Mouse (Mus musculus): ENCODE measurements around the gene Olfr1134.
"Not testable (repeated sequence)": the region's sequence is repeated elsewhere in the genome, so short reads cannot be mapped to it uniquely, and the experiment has no call there.

Olfr1134 gene

DNA sequence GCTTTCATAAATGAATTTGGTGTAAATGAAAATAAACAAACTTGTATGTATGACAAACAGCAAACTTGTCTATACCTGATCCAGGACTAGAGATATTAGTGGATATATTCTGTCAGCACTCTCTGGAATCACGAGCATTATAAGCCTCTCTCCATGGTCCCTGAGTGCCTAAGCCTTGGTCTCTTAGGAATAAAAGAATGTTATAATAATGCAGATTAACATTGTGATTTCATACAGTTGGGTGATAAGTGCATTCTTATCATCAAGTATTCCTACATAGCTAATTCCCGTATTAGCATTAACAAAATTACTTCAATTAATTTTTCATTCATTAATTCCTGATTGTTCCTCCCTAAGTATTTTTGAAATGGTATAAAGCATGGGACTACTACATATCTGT, at the start of gene Olfr1134:
Gene Olfr1134 (minus strand): TSS at position 101 of the 400 bp plus-strand sequence.
- DNase-seq (ENCODE audit: low spot score in 2 of 2), result no peak

DNA sequence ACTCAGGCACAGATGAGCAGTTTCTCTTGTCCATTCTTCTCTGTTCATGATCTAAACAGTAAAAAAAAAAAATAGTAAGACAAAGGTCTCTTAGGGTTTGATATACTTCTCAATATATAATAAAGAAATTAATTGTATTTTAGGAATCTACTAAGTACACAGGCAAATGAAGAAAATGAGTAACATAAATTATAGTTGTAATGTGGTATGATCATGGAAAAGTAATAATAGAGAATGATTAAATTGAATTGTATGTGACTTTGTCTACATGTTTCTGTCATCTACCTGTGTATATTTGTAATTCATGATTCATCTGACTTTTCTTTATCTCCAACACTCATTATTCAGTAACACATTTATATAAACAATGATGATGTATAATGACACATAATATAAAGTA, 35.6 kb upstream of the Olfr1134 start, which contains the start of gene Olfr1136:
Gene Olfr1136 (minus strand): TSS at position 101 of the 400 bp plus-strand sequence.
- no peak for DNase-seq (ENCODE audit: low spot score in 2 of 2)

DNA sequence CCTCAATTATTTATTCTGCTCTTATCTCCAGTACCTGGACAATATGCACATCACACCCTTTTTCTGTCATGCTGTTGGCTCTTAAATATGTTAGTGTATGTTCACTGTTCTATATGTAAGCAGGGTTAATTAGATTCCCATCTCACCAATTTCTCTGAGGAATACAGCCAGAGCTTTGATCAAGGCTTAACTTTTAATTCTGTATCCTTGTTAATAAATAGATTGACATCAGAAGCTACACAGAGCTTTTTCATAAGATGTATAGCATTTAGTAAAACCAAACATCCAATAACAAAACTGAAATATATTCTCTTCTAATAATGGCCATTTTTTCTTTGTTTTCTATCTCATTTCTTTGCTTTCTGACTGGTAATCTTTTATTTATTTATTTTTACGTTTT, 15.3 kb upstream of the Olfr1134 start, which contains the start of gene Olfr1135:
Gene Olfr1135 (minus strand): TSS at position 101 of the 400 bp plus-strand sequence.
- DNase-seq (ENCODE audit: low spot score in 2 of 2), result no peak

DNA sequence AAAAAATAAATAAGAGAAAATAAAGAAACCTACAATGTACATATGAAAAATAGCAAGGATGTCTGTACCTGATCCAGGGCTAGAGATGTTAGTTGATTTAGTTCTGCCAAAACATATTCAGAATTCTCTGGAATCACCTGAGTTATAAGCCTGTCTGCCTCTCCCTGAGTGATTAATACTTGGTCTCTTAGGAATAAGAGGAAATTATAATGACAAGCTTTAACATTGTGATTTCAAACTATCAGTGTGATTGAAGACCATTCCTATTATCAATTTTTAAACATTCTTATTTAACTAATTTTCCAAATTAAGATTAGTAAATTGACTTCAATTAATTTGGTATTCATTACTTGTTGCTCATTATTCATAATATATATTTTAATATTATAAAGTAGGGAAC, 11.0 kb downstream of the Olfr1134 start, which contains the start of gene Olfr1133:
Gene Olfr1133 (minus strand): TSS at position 101 of the 400 bp plus-strand sequence.
- DNase-seq (ENCODE audit: low spot score in 2 of 2), result no peak

DNA sequence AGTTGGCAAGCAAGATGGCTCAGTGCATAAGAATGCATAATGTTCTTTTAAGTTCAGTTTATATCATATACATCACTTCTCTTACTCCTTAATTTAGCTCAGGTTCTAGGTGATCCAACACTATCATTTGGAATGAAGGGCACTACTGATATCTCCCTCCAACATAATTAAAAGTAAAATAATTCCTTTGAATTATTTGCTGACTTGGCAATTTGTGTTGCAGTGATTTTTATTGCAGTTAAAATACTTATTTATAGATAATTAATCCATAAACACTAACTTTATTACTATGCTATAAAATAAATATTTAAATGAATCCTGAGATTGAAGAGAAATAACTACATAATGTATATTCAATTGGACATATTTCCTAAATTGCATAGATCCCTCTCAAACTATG, 15.8 kb downstream of the Olfr1134 start:
- DNase-seq (ENCODE audit: low spot score in 2 of 2), result no peak

DNA sequence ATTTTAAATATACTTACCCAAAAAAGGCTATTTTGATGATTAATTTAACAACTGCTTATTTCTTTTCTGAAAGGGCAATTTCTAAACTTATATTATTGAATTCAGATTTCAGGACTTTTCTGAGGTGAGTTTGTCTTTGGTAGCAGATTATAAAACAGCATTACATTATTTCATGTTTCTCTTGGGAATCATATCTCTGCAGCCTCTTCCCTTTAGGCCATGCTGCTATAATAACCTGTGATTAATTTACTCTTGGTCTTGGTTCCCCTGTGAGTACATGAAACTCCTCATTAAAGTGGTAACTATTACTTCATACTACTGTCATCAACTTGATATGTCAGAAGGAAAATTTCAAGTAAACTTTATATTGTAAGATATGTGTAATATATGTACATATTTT, 20.8 kb downstream of the Olfr1134 start, which contains the start of gene Olfr1132:
Gene Olfr1132 (minus strand): TSS at position 101 of the 400 bp plus-strand sequence.
- DNase-seq (ENCODE audit: low spot score in 2 of 2), result no peak

DNA sequence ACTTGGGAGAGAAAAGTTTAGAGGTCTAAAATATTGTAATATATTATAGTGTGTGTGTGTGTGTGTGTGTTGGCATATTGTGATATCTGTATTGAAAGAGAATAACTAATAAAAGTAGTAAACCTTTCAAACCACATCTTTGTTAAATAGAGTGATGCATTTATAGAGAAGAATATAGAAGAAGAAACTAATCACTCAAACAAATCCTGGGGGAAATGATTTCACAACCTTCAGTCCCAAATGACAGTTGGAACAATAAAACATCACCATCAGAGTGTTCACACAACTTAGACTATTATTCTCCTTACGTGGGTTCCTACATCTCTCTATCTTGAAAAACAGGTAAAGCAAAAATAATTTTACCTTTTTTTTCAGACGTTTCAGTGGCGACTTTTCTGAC, 31.5 kb downstream of the Olfr1134 start, which contains the start of gene Olfr1131:
Gene Olfr1131 (plus strand): TSS at position 301 of the 400 bp plus-strand sequence.
- no peak for DNase-seq (ENCODE audit: low spot score in 2 of 2)

DNA sequence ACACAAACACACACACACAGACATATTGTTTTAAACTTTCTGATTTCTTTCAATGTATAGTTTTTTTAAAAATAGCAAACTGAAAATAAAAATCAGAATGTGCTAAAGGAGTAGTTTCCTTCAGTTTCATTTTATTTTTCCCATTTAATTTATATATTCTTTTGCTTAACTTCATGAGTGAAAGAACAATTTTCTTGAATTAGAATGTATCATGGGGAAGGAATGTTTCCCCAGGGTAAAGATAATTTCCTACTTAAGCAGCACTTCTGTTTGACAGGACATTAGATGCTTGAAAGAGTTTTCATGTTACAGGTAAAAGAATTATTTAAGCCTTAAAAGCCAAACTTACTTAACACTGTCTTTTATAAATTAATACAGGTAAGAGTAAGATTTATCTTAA, 52.3 kb downstream of the Olfr1134 start, which contains the start of gene Olfr1130:
Gene Olfr1130 (plus strand): TSS at position 301 of the 400 bp plus-strand sequence.
- not testable (repeated sequence) for DNase-seq (ENCODE audit: low spot score in 2 of 2)
